Mouse (Mus musculus) midbrain, embryonic 14.5 days (tissue): ENCODE results near the gene Prkce. TPM values are rescaled to one million over a fixed set of nuclear protein-coding genes. Genes with fewer than 3 reads are reported as not detected.

ENCODE experiments used
- ATAC-seq: fragments of 200-750 bp; cut with Nextera tagmentation; 2 replicates; pipeline ENCODE4 v1.8.0; 2017; ENCODE audit warnings: moderate number of reproducible peaks, moderate library complexity; ENCODE audit not compliant: low FRiP score, low TSS enrichment
- DNase-seq: peaks from one replicate; pipeline ENCODE4 v3.0.0-alpha.2; 2015
- H3K27ac ChIP-seq: fragments of 300-500 bp; sonication (generic); replicated peaks from 2 replicates; pipeline ENCODE4 v1.5.1; 2014; ENCODE audit warnings: mild to moderate bottlenecking, low read depth, low read length, moderate library complexity
- H3K27me3 ChIP-seq: fragments of 300-500 bp; sonication (generic); 2 replicates; pipeline ENCODE4 v1.6.1; 2014; ENCODE audit warnings: low read length, control low read depth, mixed read lengths; ENCODE audit not compliant: control insufficient read depth, insufficient read depth
- H3K36me3 ChIP-seq: fragments of 300-500 bp; sonication (generic); 2 replicates; pipeline ENCODE4 v1.6.1; 2014; ENCODE audit warnings: low read length, control low read depth; ENCODE audit not compliant: control insufficient read depth, insufficient read depth
- H3K4me1 ChIP-seq: fragments of 300-500 bp; sonication (generic); 2 replicates; pipeline ENCODE4 v1.6.1; 2014; ENCODE audit warnings: mild to moderate bottlenecking, antibody characterized with exemption, low read length, control low read depth; ENCODE audit not compliant: control insufficient read depth, insufficient read depth
- H3K4me2 ChIP-seq: fragments of 300-500 bp; sonication (generic); 2 replicates; pipeline ENCODE4 v1.6.1; 2014; ENCODE audit warnings: mild to moderate bottlenecking, low read length, moderate library complexity
- H3K4me3 ChIP-seq: fragments of 300-500 bp; sonication (generic); replicated peaks from 2 replicates; pipeline ENCODE4 v1.5.1; 2014; ENCODE audit warnings: low read depth, low read length
- H3K9ac ChIP-seq: fragments of 300-500 bp; sonication (generic); replicated peaks from 2 replicates; pipeline ENCODE4 v1.6.1; 2014; ENCODE audit warnings: mild to moderate bottlenecking, low read length, moderate library complexity
- H3K9me3 ChIP-seq: fragments of 300-500 bp; sonication (generic); 2 replicates; pipeline ENCODE4 v1.6.1; 2016; ENCODE audit warnings: low read length, control low read depth, mixed read lengths; ENCODE audit not compliant: control insufficient read depth
- WGBS: fragments of 180-500 bp; shearing (Covaris S2); extraction: QIAGEN DNeasy Blood & Tissue Kit; methylation state at CpG from one replicate; pipeline ENCODE4 v1.1.7; 2014; 5-methylcytosine and 5-hydroxymethylcytosine counted together
- polyA plus RNA-seq: library from polyadenylated mRNA; unstranded; fragments of >200 nt; fragmentation: Nextera tagmentation; extraction: Ambion mirVana; gene quantifications from 2 replicates; pipeline ENCODE4 v1.2.1, GENCODE M21; 2014

Gene Prkce
- polyA plus RNA-seq, 1 experiment from 2014 or later, result 25.4 TPM

DNA sequence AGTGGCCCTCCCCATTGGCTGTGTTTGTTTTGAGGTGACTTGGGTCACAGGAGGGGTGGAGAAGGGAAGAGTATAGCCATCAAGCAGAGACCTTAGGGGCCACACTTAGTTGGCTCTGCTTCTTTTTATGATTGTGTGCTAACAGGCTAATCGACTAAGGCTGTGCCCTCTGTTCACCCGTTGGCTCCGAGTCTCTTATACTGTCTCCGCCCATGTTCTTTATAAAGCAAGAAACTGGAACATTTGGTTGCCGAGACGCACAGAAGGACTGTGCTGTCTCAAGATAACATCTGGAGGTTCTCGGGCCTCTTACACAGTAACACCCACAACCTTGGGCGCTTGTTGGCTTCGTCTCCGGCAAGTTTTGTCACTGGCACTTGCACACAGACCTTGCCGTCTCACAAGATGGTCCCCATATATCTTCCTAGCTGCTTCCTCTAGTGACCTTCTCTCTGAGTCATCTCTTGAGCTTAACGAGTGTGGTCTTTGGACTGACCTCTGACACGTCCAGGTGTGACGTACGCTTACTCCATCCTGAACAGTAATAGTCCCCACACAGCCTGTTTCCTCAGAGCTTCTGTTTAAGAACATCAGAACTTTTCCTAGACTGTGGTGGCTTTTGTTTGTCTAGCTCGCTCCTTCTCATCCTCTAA lies 406.1 kb downstream of the Prkce start:
- Histone ChIP-seq H3K9me3 (no peaks in the 10 kb centered on the region), H3K4me1 (no peaks in the 10 kb centered on the region), H3K4me2 (no peak overlapping the region), H3K9ac (no peak overlapping the region), H3K36me3 (no peaks in the 10 kb centered on the region), H3K27me3 (no peaks in the 10 kb centered on the region), H3K27ac (no peak overlapping the region), H3K4me3 (no peak overlapping the region)
- DNase-seq, result no peak
- 83% methylated on average over 16 of the region's 16 CpGs for WGBS
- ATAC-seq, result no peak

DNA sequence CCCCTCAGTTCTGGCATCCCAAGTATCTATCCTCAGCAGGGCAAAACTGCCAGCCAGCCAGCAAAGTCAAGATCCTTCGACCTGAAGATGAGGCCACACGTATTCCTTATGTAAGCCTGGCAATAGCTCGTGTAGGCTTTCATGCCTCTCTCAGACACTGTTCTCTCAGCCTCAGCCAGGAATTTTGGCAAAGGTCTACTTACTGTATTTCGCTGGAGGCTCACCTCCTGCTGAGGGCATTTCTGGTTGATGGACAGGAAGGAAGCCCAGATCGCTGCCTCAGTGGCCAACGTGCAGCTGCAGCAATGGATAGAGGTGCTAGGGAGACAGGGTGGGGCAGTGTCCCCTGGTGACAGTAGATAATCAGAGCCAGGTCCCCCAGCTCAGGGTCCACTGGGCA lies 413.1 kb downstream of the Prkce start:
- Histone ChIP-seq H3K27me3 (no peaks in the 10 kb centered on the region), H3K27ac (no peak overlapping the region), H3K4me1 (no peaks in the 10 kb centered on the region), H3K4me3 (no peak overlapping the region), H3K4me2 (no peak overlapping the region), H3K9ac (no peak overlapping the region), H3K9me3 (no peaks in the 10 kb centered on the region), H3K36me3 (no peaks in the 10 kb centered on the region)
- 85% methylated on average over 6 of the region's 6 CpGs for WGBS
- no peak for ATAC-seq
- no peak for DNase-seq

DNA sequence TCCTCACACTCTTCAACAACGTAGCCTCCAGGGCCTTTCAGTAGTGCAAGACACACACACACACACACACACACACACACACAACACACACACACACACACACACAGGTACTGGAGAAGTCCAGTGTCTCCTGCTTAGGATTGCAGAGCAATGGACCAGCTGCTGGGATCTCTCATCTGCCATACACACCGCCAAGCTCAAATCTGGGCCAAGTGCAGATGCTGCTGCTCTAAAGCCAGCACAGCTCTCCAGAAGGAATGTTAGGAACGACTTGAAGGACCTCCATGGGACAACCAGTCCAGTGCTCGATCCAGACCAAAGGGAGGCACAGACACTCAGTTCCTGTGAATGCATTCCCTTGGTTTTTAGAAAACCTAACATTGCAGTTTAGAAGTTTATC lies 414.8 kb downstream of the Prkce start:
- no peaks in the 10 kb centered on the region for H3K4me1 ChIP-seq
- no peak overlapping the region for H3K27ac ChIP-seq
- DNase-seq, result no peak
- ATAC-seq, result no peak
- H3K36me3 ChIP-seq, result no peaks in the 10 kb centered on the region
- no peaks in the 10 kb centered on the region for H3K27me3 ChIP-seq
- no peaks in the 10 kb centered on the region for H3K9me3 ChIP-seq
- H3K4me2 ChIP-seq, result no peak overlapping the region
- no peak overlapping the region for H3K9ac ChIP-seq
- 87% methylated on average over 4 of the region's 4 CpGs for WGBS
- no peak overlapping the region for H3K4me3 ChIP-seq

DNA sequence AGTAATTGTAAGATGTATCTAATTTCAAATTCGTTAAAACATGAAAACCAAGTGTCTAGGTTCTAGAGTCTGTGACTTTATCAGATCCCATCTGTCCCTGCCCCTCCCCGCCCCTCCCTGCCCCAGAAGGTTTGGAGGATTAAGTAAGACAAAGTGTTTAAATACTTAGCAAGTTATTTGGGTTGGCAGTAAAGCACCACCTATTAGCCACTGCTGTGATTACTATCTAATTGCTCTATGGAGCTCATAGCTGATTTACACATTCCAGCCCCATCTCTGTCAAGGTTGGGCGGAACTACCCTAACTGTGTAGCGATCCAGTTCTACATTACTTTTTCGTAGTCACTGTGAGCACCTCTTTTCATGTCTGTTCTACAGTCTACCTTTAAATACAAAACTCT lies 418.9 kb downstream of the Prkce start:
- Histone ChIP-seq H3K27ac (no peak overlapping the region), H3K4me1 (no peaks in the 10 kb centered on the region), H3K27me3 (no peaks in the 10 kb centered on the region), H3K9me3 (no peaks in the 10 kb centered on the region), H3K4me2 (no peak overlapping the region), H3K4me3 (no peak overlapping the region), H3K9ac (no peak overlapping the region), H3K36me3 (no peaks in the 10 kb centered on the region)
- DNase-seq (no peak), ATAC-seq (no peak)
- 89% methylated on average over 5 of the region's 5 CpGs for WGBS

- no peak for ATAC-seq
- no peak overlapping the region for H3K27ac ChIP-seq
- H3K36me3 ChIP-seq, result no peaks in the 10 kb centered on the region
- no peaks in the 10 kb centered on the region for H3K4me1 ChIP-seq
- no peaks in the 10 kb centered on the region for H3K9me3 ChIP-seq
- H3K9ac ChIP-seq, result no peak overlapping the region
- no peak for DNase-seq
- 68% methylated on average over 5 of the region's 5 CpGs for WGBS
- H3K4me2 ChIP-seq, result no peak overlapping the region
- no peak overlapping the region for H3K4me3 ChIP-seq
- H3K27me3 ChIP-seq, result no peaks in the 10 kb centered on the region
Measured at GRCm38 (mm10) chr17:86588704-86589449, 421.3 kb downstream of the Prkce start.

DNA sequence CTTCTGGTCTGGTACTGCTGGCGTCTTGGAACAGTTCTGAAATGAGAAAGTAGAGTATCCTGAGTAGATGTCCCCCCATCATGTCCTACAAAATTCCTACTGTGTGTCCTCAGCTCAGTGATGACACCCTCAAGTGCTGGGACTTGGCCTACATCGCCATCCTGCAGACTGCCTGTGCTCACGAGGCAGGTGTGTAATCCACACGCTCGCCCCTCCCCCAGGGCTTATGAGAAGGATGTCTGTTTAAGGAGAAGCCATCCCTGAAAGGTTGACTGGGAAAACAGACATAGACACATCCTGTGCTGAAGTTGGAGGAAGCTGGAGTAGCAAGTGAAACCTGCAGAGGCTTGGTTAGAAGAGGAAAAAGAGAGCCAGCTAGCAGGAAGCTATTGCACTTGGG lies 422.1 kb downstream of the Prkce start:
- Histone ChIP-seq H3K4me1 (no peaks in the 10 kb centered on the region), H3K27ac (no peak overlapping the region), H3K9ac (no peak overlapping the region), H3K27me3 (no peaks in the 10 kb centered on the region), H3K4me2 (no peak overlapping the region), H3K4me3 (no peak overlapping the region), H3K36me3 (no peaks in the 10 kb centered on the region), H3K9me3 (no peaks in the 10 kb centered on the region)
- no peak for ATAC-seq
- WGBS, result 93% methylated on average over 5 of the region's 5 CpGs
- no peak for DNase-seq

- 81% methylated on average over 10 of the region's 10 CpGs for WGBS
- Histone ChIP-seq H3K4me2 (no peak overlapping the region), H3K9ac (no peak overlapping the region), H3K27ac (no peak overlapping the region), H3K9me3 (no peaks in the 10 kb centered on the region), H3K4me1 (no peaks in the 10 kb centered on the region), H3K27me3 (no peaks in the 10 kb centered on the region), H3K36me3 (no peaks in the 10 kb centered on the region), H3K4me3 (no peak overlapping the region)
- ATAC-seq, result no peak
- no peak for DNase-seq
Measured at GRCm38 (mm10) chr17:86591241-86591640, 423.7 kb downstream of the Prkce start.

DNA sequence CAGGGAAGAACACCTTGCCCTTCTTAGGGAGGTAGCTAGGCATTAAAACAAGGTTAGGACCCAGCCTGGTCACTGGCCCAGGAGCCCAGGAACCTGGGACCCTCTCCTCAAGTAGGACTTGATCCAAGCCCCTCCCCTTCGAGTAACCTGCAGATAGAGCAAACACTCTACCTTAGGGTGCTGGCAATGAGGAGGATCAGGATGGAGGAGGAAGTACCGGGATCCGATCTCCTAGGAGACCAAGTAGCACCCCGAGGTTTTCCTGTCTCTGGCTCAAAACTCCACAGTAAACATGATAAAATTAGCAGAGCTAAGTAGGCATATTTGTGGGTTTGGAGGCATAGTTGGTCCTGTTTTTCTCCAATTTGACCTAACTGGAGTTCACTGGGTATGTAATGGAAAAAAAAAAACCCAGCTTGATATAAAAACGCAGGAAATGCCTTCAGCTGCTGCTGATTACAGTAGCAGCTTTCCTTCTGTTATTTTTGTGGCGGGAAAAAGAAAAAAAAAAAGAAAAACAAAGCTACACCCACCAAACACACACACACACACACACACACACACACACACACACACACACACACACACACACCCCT lies 425.5 kb downstream of the Prkce start:
- 80% methylated on average over 6 of the region's 6 CpGs for WGBS
- no peak overlapping the region for H3K27ac ChIP-seq
- no peaks in the 10 kb centered on the region for H3K27me3 ChIP-seq
- H3K4me1 ChIP-seq, result no peaks in the 10 kb centered on the region
- no peak overlapping the region for H3K4me2 ChIP-seq
- no peak overlapping the region for H3K4me3 ChIP-seq
- no peaks in the 10 kb centered on the region for H3K9me3 ChIP-seq
- no peak for DNase-seq
- ATAC-seq, result no peak
- H3K9ac ChIP-seq, result no peak overlapping the region
- H3K36me3 ChIP-seq, result no peaks in the 10 kb centered on the region

- no peak overlapping the region for H3K4me2 ChIP-seq
- no peaks in the 10 kb centered on the region for H3K9me3 ChIP-seq
- 82% methylated on average over 9 of the region's 9 CpGs for WGBS
- H3K36me3 ChIP-seq, result no peaks in the 10 kb centered on the region
- no peak overlapping the region for H3K27ac ChIP-seq
- no peak overlapping the region for H3K9ac ChIP-seq
- H3K4me3 ChIP-seq, result no peak overlapping the region
- H3K4me1 ChIP-seq, result no peaks in the 10 kb centered on the region
- DNase-seq (no peak), ATAC-seq (no peak)
- H3K27me3 ChIP-seq, result no peaks in the 10 kb centered on the region
Measured at GRCm38 (mm10) chr17:86595526-86595925, 427.9 kb downstream of the Prkce start.
